Mouse (Mus musculus): Measurements from ENCODE around the gene Slc7a3. TPM values are rescaled to one million over a fixed set of nuclear protein-coding genes. Genes with fewer than 3 reads are reported as not detected.
A peak's percentile ranks its signal among the peaks of the same experiment; 100 is the strongest.

Gene Slc7a3
- polyA plus RNA-seq (2015; fragmentation: Nextera tagmentation; extraction: Ambion mirVana), result 1.8 and 2.1 TPM in 2 replicates

- WGBS, result 39% methylated on average over 11 of the region's 11 CpGs
- no peaks in the 10 kb centered on the region for H3K36me3 ChIP-seq (ENCODE audit: control insufficient read depth, insufficient read depth, low read length)
- H3K4me2 ChIP-seq (replicated peaks; ENCODE audit: low read depth), result peak within 1 kb of the TSS; percentile 43
- ATAC-seq (ENCODE audit: low FRiP score, low TSS enrichment) (no peak), DNase-seq (ENCODE audit: low spot score) (no peak)
- H3K4me3 ChIP-seq (ENCODE audit: low read depth, low read length), result peak within 1 kb of the TSS; percentile 22; the same call in 1 of the 2 replicates
- H3K4me1 ChIP-seq (replicated peaks; ENCODE audit: control insufficient read depth, insufficient read depth), result no peaks in the 10 kb centered on the region
- no peaks in the 10 kb centered on the region for H3K27me3 ChIP-seq (ENCODE audit: control insufficient read depth, insufficient read depth, low read length)
- TF ChIP-seq EP300 (optimal IDR thresholded peaks at IDR 0.05), result no peak
- TF ChIP-seq CTCF (IDR thresholded peaks at IDR 0.05; ENCODE audit: low read depth), result no peak
- no peak within 1 kb of the TSS for H3K9ac ChIP-seq (ENCODE audit: low read length)
- H3K27ac ChIP-seq (replicated peaks), result no peak within 1 kb of the TSS
- no peaks in the 10 kb centered on the region for H3K9me3 ChIP-seq (ENCODE audit: control insufficient read depth, low read length)
These were observed at the start of gene Slc7a3 for GRCm38 (mm10) chrX:101085920-101086319. Slc7a3 (minus strand) TSS chrX:101086020.

GRCm38 (mm10) chrX:101131992-101132791 is 46.4 kb upstream of the Slc7a3 start:
- TF ChIP-seq EP300 (optimal IDR thresholded peaks at IDR 0.05), result no peak
- TF ChIP-seq CTCF (IDR thresholded peaks at IDR 0.05; ENCODE audit: low read depth), result peak; percentile 75
- H3K4me1 ChIP-seq (replicated peaks; ENCODE audit: control insufficient read depth, insufficient read depth), result no peaks in the 10 kb centered on the region
- DNase-seq (ENCODE audit: low spot score), result no peak

GRCm38 (mm10) chrX:101131001-101131400 is 45.2 kb upstream of the Slc7a3 start:
- ATAC-seq (ENCODE audit: low FRiP score, low TSS enrichment) (no peak), DNase-seq (ENCODE audit: low spot score) (peak; percentile 63)
- 24% methylated on average over 7 of the region's 7 CpGs for WGBS
- no peak for TF ChIP-seq EP300 (optimal IDR thresholded peaks at IDR 0.05)
- TF ChIP-seq CTCF (IDR thresholded peaks at IDR 0.05; ENCODE audit: low read depth), result peak; percentile 77
- no peaks in the 10 kb centered on the region for H3K36me3 ChIP-seq (ENCODE audit: control insufficient read depth, insufficient read depth, low read length)
- H3K4me3 ChIP-seq (ENCODE audit: low read depth, low read length), result no peak overlapping the region
- no peak overlapping the region for H3K4me2 ChIP-seq (replicated peaks; ENCODE audit: low read depth)
- H3K4me1 ChIP-seq (replicated peaks; ENCODE audit: control insufficient read depth, insufficient read depth), result no peaks in the 10 kb centered on the region
- H3K27ac ChIP-seq (replicated peaks), result no peak overlapping the region
- H3K9me3 ChIP-seq (ENCODE audit: control insufficient read depth, low read length), result no peaks in the 10 kb centered on the region
- no peak overlapping the region for H3K9ac ChIP-seq (ENCODE audit: low read length)
- H3K27me3 ChIP-seq (ENCODE audit: control insufficient read depth, insufficient read depth, low read length), result no peaks in the 10 kb centered on the region

More at GRCm38 (mm10) chrX:101131992-101132791, 46.4 kb upstream of the Slc7a3 start:
- no peaks in the 10 kb centered on the region for H3K9me3 ChIP-seq (ENCODE audit: control insufficient read depth, low read length)
- no peaks in the 10 kb centered on the region for H3K27me3 ChIP-seq (ENCODE audit: control insufficient read depth, insufficient read depth, low read length)
- H3K9ac ChIP-seq (ENCODE audit: low read length), result no peak overlapping the region
- WGBS, result 33% methylated on average over 12 of the region's 12 CpGs
- H3K4me3 ChIP-seq (ENCODE audit: low read depth, low read length), result peak overlapping the region; percentile 18
- H3K27ac ChIP-seq (replicated peaks), result no peak overlapping the region
- ATAC-seq (ENCODE audit: low FRiP score, low TSS enrichment), result no peak
- H3K36me3 ChIP-seq (ENCODE audit: control insufficient read depth, insufficient read depth, low read length), result no peaks in the 10 kb centered on the region
- peak overlapping the region; percentile 26; the same call in 1 of the 2 replicates for H3K4me2 ChIP-seq (replicated peaks; ENCODE audit: low read depth)

GRCm38 (mm10) chrX:101128559-101128958 is 42.7 kb upstream of the Slc7a3 start:
- Histone ChIP-seq H3K4me3 (ENCODE audit: low read depth, low read length) (no peak overlapping the region), H3K9ac (ENCODE audit: low read length) (no peak overlapping the region), H3K27me3 (ENCODE audit: control insufficient read depth, insufficient read depth, low read length) (no peaks in the 10 kb centered on the region), H3K4me1 (replicated peaks; ENCODE audit: control insufficient read depth, insufficient read depth) (no peaks in the 10 kb centered on the region), H3K4me2 (replicated peaks; ENCODE audit: low read depth) (no peak overlapping the region), H3K27ac (replicated peaks) (no peak overlapping the region), H3K36me3 (ENCODE audit: control insufficient read depth, insufficient read depth, low read length) (no peaks in the 10 kb centered on the region), H3K9me3 (ENCODE audit: control insufficient read depth, low read length) (no peaks in the 10 kb centered on the region)
- DNase-seq (ENCODE audit: low spot score) (no peak), ATAC-seq (ENCODE audit: low FRiP score, low TSS enrichment) (no peak)
- WGBS, result 47% methylated on average over 2 of the region's 2 CpGs
- no peak for TF ChIP-seq CTCF (IDR thresholded peaks at IDR 0.05; ENCODE audit: low read depth)
- TF ChIP-seq EP300 (optimal IDR thresholded peaks at IDR 0.05), result no peak

GRCm38 (mm10) chrX:101126977-101127376 is 41.2 kb upstream of the Slc7a3 start:
- H3K4me3 ChIP-seq (ENCODE audit: low read depth, low read length), result no peak overlapping the region
- H3K36me3 ChIP-seq (ENCODE audit: control insufficient read depth, insufficient read depth, low read length), result no peaks in the 10 kb centered on the region
- peak; percentile 55 for ATAC-seq (ENCODE audit: low FRiP score, low TSS enrichment)
- 39% methylated on average over 2 of the region's 2 CpGs for WGBS
- TF ChIP-seq CTCF (IDR thresholded peaks at IDR 0.05; ENCODE audit: low read depth) (no peak), EP300 (optimal IDR thresholded peaks at IDR 0.05) (no peak)
- no peak overlapping the region for H3K27ac ChIP-seq (replicated peaks)
- H3K9me3 ChIP-seq (ENCODE audit: control insufficient read depth, low read length), result no peaks in the 10 kb centered on the region
- peak; percentile 42 for DNase-seq (ENCODE audit: low spot score)
- no peaks in the 10 kb centered on the region for H3K4me1 ChIP-seq (replicated peaks; ENCODE audit: control insufficient read depth, insufficient read depth)
- no peak overlapping the region for H3K9ac ChIP-seq (ENCODE audit: low read length)
- no peaks in the 10 kb centered on the region for H3K27me3 ChIP-seq (ENCODE audit: control insufficient read depth, insufficient read depth, low read length)
- H3K4me2 ChIP-seq (replicated peaks; ENCODE audit: low read depth), result no peak overlapping the region

- TF ChIP-seq EP300 (optimal IDR thresholded peaks at IDR 0.05) (no peak), CTCF (IDR thresholded peaks at IDR 0.05; ENCODE audit: low read depth) (peak; percentile 11; the same call in 1 of the 2 replicates)
- Histone ChIP-seq H3K27ac (replicated peaks) (peak overlapping the region; percentile 56), H3K4me2 (replicated peaks; ENCODE audit: low read depth) (no peak overlapping the region), H3K9ac (ENCODE audit: low read length) (no peak overlapping the region), H3K36me3 (ENCODE audit: control insufficient read depth, insufficient read depth, low read length) (no peaks in the 10 kb centered on the region), H3K4me3 (ENCODE audit: low read depth, low read length) (no peak overlapping the region), H3K9me3 (ENCODE audit: control insufficient read depth, low read length) (no peaks in the 10 kb centered on the region), H3K27me3 (ENCODE audit: control insufficient read depth, insufficient read depth, low read length) (no peaks in the 10 kb centered on the region), H3K4me1 (replicated peaks; ENCODE audit: control insufficient read depth, insufficient read depth) (no peaks in the 10 kb centered on the region)
- 56% methylated on average over 7 of the region's 7 CpGs for WGBS
- ATAC-seq (ENCODE audit: low FRiP score, low TSS enrichment), result peak; percentile 95
- DNase-seq (ENCODE audit: low spot score), result peak; percentile 72
These were observed 40.7 kb upstream of the Slc7a3 start for GRCm38 (mm10) chrX:101126474-101126955.
